Mouse (Mus musculus): ENCODE measurements around the gene Nop10. TPM values are rescaled to one million over a fixed set of nuclear protein-coding genes. Genes with fewer than 3 reads are reported as not detected.
A peak's percentile ranks its signal among the peaks of the same experiment; 100 is the strongest.

Gene Nop10
- total RNA-seq, 1 experiment, result 308 TPM

- TF ChIP-seq CHD2 (IDR thresholded peaks at IDR 0.05; ENCODE audit: low read depth, low read length), result no peak
- no peak for TF ChIP-seq MAFK (IDR thresholded peaks at IDR 0.05; ENCODE audit: insufficient read depth, low read depth, low read length)
- TF ChIP-seq ZNF384 (IDR thresholded peaks at IDR 0.05; ENCODE audit: low read depth, low read length), result no peak
- no peak for TF ChIP-seq ZC3H11A (IDR thresholded peaks at IDR 0.05; ENCODE audit: borderline replicate concordance, low read depth, low read length)
- no peak for TF ChIP-seq HCFC1 (IDR thresholded peaks at IDR 0.05; ENCODE audit: borderline replicate concordance, insufficient read depth, low read length)
- Histone ChIP-seq H3K4me3 (ENCODE audit: insufficient read depth in 1 of 2, low read depth in 1 of 2, low read length in 2 of 2, poor library complexity in 1 of 2, severe bottlenecking in 1 of 2) (peak overlapping the region; percentile 79 to 97), H3K36me3 (ENCODE audit: control insufficient read depth, insufficient read depth, low read length, poor library complexity, severe bottlenecking) (peaks cover 3% of the 10 kb centered on the region; the same call in 1 of the 2 replicates), H3K4me1 (ENCODE audit: control insufficient read depth in 2 of 2, insufficient read depth in 2 of 2, low read length in 2 of 2, poor library complexity in 1 of 2) (no peaks in the 10 kb centered on the region; a peak in 1 of 4 replicates), H3K9me3 (ENCODE audit: control insufficient read depth, insufficient read depth, low read depth, low read length) (no peaks in the 10 kb centered on the region), H3K9ac (ENCODE audit: insufficient read depth, low read depth, low read length, poor library complexity, severe bottlenecking) (peak overlapping the region; percentile 94), H3K27ac (ENCODE audit: insufficient read depth, low read depth, low read length, poor library complexity, severe bottlenecking) (no peak overlapping the region)
- no peak for DNase-seq (ENCODE audit: low read depth, low spot score)
- in situ Hi-C loops (cut with MboI; ENCODE audit: low sequenced_read_pairs in 2 of 2, unreplicated experiment in 2 of 2), result no loop called here
Observed at GRCm38 (mm10) chr2:112262779-112263295, 1.1 kb downstream of the Nop10 start.

GRCm38 (mm10) chr2:112264364-112264763, 2.6 kb downstream of the Nop10 start:
- H3K27ac ChIP-seq (ENCODE audit: insufficient read depth, low read depth, low read length, poor library complexity, severe bottlenecking), result no peak overlapping the region
- H3K9me3 ChIP-seq (ENCODE audit: control insufficient read depth, insufficient read depth, low read depth, low read length), result no peaks in the 10 kb centered on the region
- peaks cover 3% of the 10 kb centered on the region; the same call in 1 of the 2 replicates for H3K36me3 ChIP-seq (ENCODE audit: control insufficient read depth, insufficient read depth, low read length, poor library complexity, severe bottlenecking)
- H3K9ac ChIP-seq (ENCODE audit: insufficient read depth, low read depth, low read length, poor library complexity, severe bottlenecking), result no peak overlapping the region
- H3K4me1 ChIP-seq (ENCODE audit: control insufficient read depth in 2 of 2, insufficient read depth in 2 of 2, low read length in 2 of 2, poor library complexity in 1 of 2), result no peaks in the 10 kb centered on the region; a peak in 1 of 4 replicates
- H3K4me3 ChIP-seq (ENCODE audit: insufficient read depth in 1 of 2, low read depth in 1 of 2, low read length in 2 of 2, poor library complexity in 1 of 2, severe bottlenecking in 1 of 2), result no peak overlapping the region
- no peak for DNase-seq (ENCODE audit: low read depth, low spot score)
- in situ Hi-C loops (cut with MboI; ENCODE audit: low sequenced_read_pairs in 2 of 2, unreplicated experiment in 2 of 2), result no loop called here
- TF ChIP-seq ZNF384 (IDR thresholded peaks at IDR 0.05; ENCODE audit: low read depth, low read length) (no peak), ZC3H11A (IDR thresholded peaks at IDR 0.05; ENCODE audit: borderline replicate concordance, low read depth, low read length) (no peak), MAFK (IDR thresholded peaks at IDR 0.05; ENCODE audit: insufficient read depth, low read depth, low read length) (no peak), HCFC1 (IDR thresholded peaks at IDR 0.05; ENCODE audit: borderline replicate concordance, insufficient read depth, low read length) (no peak), CHD2 (IDR thresholded peaks at IDR 0.05; ENCODE audit: low read depth, low read length) (no peak)

DNA sequence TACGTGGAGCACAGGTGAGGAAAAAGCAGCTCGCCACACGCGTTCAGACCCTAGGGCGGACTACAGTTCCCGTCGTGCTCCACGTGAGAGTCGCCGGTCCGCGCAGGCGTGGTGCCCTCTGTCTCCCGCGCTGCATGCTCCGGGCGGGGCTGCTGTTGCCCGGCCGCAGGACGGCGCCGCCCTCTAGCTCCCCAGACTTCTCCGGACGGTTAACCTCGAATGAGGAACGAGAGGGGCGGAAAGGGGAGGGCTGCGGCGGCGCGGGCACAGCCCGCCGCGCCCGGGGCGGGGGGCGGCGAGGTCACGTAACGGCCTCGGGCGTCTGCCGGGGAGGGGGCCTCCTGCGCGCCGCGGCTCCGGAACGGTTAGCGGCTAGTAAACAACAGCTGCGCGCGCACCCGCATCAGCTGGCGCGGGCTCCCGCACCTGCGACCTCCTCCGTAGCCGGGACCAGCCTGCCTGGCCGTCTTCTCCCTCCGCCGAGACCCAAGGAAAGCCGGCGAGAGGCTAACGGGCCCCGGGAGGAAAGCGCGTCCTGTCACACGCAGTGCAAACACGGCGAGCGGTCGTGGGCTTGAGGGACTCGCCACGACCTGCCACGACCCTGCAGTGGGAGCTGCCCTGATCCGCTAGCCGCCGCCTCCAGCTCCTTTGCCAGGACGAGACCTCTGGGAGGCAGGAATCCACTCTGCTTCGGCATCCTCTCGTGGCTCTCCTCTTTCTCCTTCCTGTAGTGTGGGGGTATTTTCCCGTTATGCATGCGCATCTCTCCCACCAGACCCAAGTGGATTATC, 3.9 kb downstream of the Nop10 start, which contains the start of gene Slc12a6:
Gene Slc12a6 (plus strand): TSS at position 378 of the 794 bp plus-strand sequence.
- H3K9ac ChIP-seq (ENCODE audit: insufficient read depth, low read depth, low read length, poor library complexity, severe bottlenecking), result peak within 1 kb of the TSS; percentile 76
- no peaks in the 10 kb centered on the region; a peak in 1 of 4 replicates for H3K4me1 ChIP-seq (ENCODE audit: control insufficient read depth in 2 of 2, insufficient read depth in 2 of 2, low read length in 2 of 2, poor library complexity in 1 of 2)
- DNase-seq (ENCODE audit: low read depth, low spot score), result peak; percentile 75
- TF ChIP-seq ZNF384 (IDR thresholded peaks at IDR 0.05; ENCODE audit: low read depth, low read length) (no peak), HCFC1 (IDR thresholded peaks at IDR 0.05; ENCODE audit: borderline replicate concordance, insufficient read depth, low read length) (peak; percentile 93)
- no peaks in the 10 kb centered on the region for H3K9me3 ChIP-seq (ENCODE audit: control insufficient read depth, insufficient read depth, low read depth, low read length)
- H3K27ac ChIP-seq (ENCODE audit: insufficient read depth, low read depth, low read length, poor library complexity, severe bottlenecking), result no peak within 1 kb of the TSS
- H3K36me3 ChIP-seq (ENCODE audit: control insufficient read depth, insufficient read depth, low read length, poor library complexity, severe bottlenecking), result peaks cover 3% of the 10 kb centered on the region; the same call in 1 of the 2 replicates
- in situ Hi-C loops (cut with MboI; ENCODE audit: low sequenced_read_pairs in 2 of 2, unreplicated experiment in 2 of 2), result no loop called here
- peak within 1 kb of the TSS; percentile 86 to 99 for H3K4me3 ChIP-seq (ENCODE audit: insufficient read depth in 1 of 2, low read depth in 1 of 2, low read length in 2 of 2, poor library complexity in 1 of 2, severe bottlenecking in 1 of 2)

GRCm38 (mm10) chr2:112266242-112266592, 4.5 kb downstream of the Nop10 start, which contains the start of gene Gm21985:
Gene Gm21985 (plus strand): TSS chr2:112266314.
- H3K4me1 ChIP-seq (ENCODE audit: control insufficient read depth in 2 of 2, insufficient read depth in 2 of 2, low read length in 2 of 2, poor library complexity in 1 of 2), result no peaks in the 10 kb centered on the region; a peak in 1 of 4 replicates
- peak within 1 kb of the TSS; percentile 86 to 99 for H3K4me3 ChIP-seq (ENCODE audit: insufficient read depth in 1 of 2, low read depth in 1 of 2, low read length in 2 of 2, poor library complexity in 1 of 2, severe bottlenecking in 1 of 2)
- TF ChIP-seq HCFC1 (IDR thresholded peaks at IDR 0.05; ENCODE audit: borderline replicate concordance, insufficient read depth, low read length), result no peak
- no peak for TF ChIP-seq ZC3H11A (IDR thresholded peaks at IDR 0.05; ENCODE audit: borderline replicate concordance, low read depth, low read length)
- no peak for TF ChIP-seq ZNF384 (IDR thresholded peaks at IDR 0.05; ENCODE audit: low read depth, low read length)
- TF ChIP-seq MAFK (IDR thresholded peaks at IDR 0.05; ENCODE audit: insufficient read depth, low read depth, low read length), result no peak
- no peak for TF ChIP-seq CHD2 (IDR thresholded peaks at IDR 0.05; ENCODE audit: low read depth, low read length)
- DNase-seq (ENCODE audit: low read depth, low spot score), result no peak
- in situ Hi-C loops (cut with MboI; ENCODE audit: low sequenced_read_pairs in 2 of 2, unreplicated experiment in 2 of 2), result no loop called here
- peaks cover 3% of the 10 kb centered on the region; the same call in 1 of the 2 replicates for H3K36me3 ChIP-seq (ENCODE audit: control insufficient read depth, insufficient read depth, low read length, poor library complexity, severe bottlenecking)
- no peak within 1 kb of the TSS for H3K27ac ChIP-seq (ENCODE audit: insufficient read depth, low read depth, low read length, poor library complexity, severe bottlenecking)
- peak within 1 kb of the TSS; percentile 76 for H3K9ac ChIP-seq (ENCODE audit: insufficient read depth, low read depth, low read length, poor library complexity, severe bottlenecking)
- H3K9me3 ChIP-seq (ENCODE audit: control insufficient read depth, insufficient read depth, low read depth, low read length), result no peaks in the 10 kb centered on the region
